Mouse (Mus musculus): ENCODE results near the gene Fbxo34. TPM values are rescaled to one million over a fixed set of nuclear protein-coding genes. Genes with fewer than 3 reads are reported as not detected.

Fbxo34 gene
- polyA plus RNA-seq, 1 experiment from 2014 or later: 38.7 TPM

GRCm38 (mm10) chr14:47482200-47482599 is 32.0 kb downstream of the Fbxo34 start:
- no peaks in the 10 kb centered on the region for H3K4me1 ChIP-seq (ENCODE audit: control insufficient read depth, insufficient read depth, low read length)
- WGBS: 86% methylated on average over 6 of the region's 6 CpGs
- no peaks in the 10 kb centered on the region for H3K27me3 ChIP-seq (ENCODE audit: control insufficient read depth, insufficient read depth, low read length)
- H3K4me3 ChIP-seq (ENCODE audit: low read depth, low read length): no peak overlapping the region
- no peak overlapping the region for H3K27ac ChIP-seq (ENCODE audit: low read depth, low read length)
- no peaks in the 10 kb centered on the region for H3K9me3 ChIP-seq (ENCODE audit: control insufficient read depth, low read length)
- ATAC-seq (ENCODE audit: low read depth): no peak
- no peaks in the 10 kb centered on the region for H3K36me3 ChIP-seq (ENCODE audit: control insufficient read depth, insufficient read depth, low read length)
- H3K9ac ChIP-seq (replicated peaks; ENCODE audit: low read depth, low read length): no peak overlapping the region
- no peak overlapping the region for H3K4me2 ChIP-seq (ENCODE audit: low read depth, low read length)

GRCm38 (mm10) chr14:47483099-47483498 is 32.9 kb downstream of the Fbxo34 start:
- H3K9me3 ChIP-seq (ENCODE audit: control insufficient read depth, low read length): no peaks in the 10 kb centered on the region
- no peak overlapping the region for H3K9ac ChIP-seq (replicated peaks; ENCODE audit: low read depth, low read length)
- H3K4me3 ChIP-seq (ENCODE audit: low read depth, low read length): no peak overlapping the region
- no peak for ATAC-seq (ENCODE audit: low read depth)
- H3K27ac ChIP-seq (ENCODE audit: low read depth, low read length): no peak overlapping the region
- WGBS: 84% methylated on average over 1 of the region's 1 CpGs
- no peaks in the 10 kb centered on the region for H3K4me1 ChIP-seq (ENCODE audit: control insufficient read depth, insufficient read depth, low read length)
- no peaks in the 10 kb centered on the region for H3K36me3 ChIP-seq (ENCODE audit: control insufficient read depth, insufficient read depth, low read length)
- no peak overlapping the region for H3K4me2 ChIP-seq (ENCODE audit: low read depth, low read length)
- H3K27me3 ChIP-seq (ENCODE audit: control insufficient read depth, insufficient read depth, low read length): no peaks in the 10 kb centered on the region

DNA sequence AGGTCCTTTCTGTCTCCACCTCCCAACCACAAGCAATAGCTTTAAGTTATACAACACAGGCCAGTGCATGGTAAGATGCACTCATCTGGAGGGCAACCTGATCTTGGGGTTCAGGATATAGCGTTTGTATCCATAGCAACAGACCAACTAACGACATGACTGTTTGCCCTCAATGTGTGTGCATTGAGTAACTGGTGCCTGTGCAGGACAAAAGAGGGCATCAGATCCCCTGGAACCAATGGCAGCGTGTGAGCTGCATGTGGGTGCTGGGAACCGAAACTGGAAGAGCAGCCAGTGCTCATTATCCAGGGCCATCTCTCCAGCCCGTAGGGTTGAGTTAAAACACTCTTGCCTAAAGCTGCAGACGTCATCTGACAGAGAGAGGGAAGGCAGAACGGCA is 38.5 kb downstream of the Fbxo34 start:
- ATAC-seq (ENCODE audit: low read depth): 0 out of 2 replicates have a peak, but pooled peaks have one; percentile 32
- no peak overlapping the region for H3K4me3 ChIP-seq (ENCODE audit: low read depth, low read length)
- no peaks in the 10 kb centered on the region for H3K9me3 ChIP-seq (ENCODE audit: control insufficient read depth, low read length)
- H3K4me2 ChIP-seq (ENCODE audit: low read depth, low read length): no peak overlapping the region
- no peak overlapping the region for H3K27ac ChIP-seq (ENCODE audit: low read depth, low read length)
- no peak overlapping the region for H3K9ac ChIP-seq (replicated peaks; ENCODE audit: low read depth, low read length)
- 34% methylated on average over 7 of the region's 7 CpGs for whole genome bisulfite sequencing
- no peaks in the 10 kb centered on the region for H3K27me3 ChIP-seq (ENCODE audit: control insufficient read depth, insufficient read depth, low read length)
- no peaks in the 10 kb centered on the region for H3K36me3 ChIP-seq (ENCODE audit: control insufficient read depth, insufficient read depth, low read length)
- peaks cover 3% of the 10 kb centered on the region; the same call in 1 of the 2 replicates for H3K4me1 ChIP-seq (ENCODE audit: control insufficient read depth, insufficient read depth, low read length)

DNA sequence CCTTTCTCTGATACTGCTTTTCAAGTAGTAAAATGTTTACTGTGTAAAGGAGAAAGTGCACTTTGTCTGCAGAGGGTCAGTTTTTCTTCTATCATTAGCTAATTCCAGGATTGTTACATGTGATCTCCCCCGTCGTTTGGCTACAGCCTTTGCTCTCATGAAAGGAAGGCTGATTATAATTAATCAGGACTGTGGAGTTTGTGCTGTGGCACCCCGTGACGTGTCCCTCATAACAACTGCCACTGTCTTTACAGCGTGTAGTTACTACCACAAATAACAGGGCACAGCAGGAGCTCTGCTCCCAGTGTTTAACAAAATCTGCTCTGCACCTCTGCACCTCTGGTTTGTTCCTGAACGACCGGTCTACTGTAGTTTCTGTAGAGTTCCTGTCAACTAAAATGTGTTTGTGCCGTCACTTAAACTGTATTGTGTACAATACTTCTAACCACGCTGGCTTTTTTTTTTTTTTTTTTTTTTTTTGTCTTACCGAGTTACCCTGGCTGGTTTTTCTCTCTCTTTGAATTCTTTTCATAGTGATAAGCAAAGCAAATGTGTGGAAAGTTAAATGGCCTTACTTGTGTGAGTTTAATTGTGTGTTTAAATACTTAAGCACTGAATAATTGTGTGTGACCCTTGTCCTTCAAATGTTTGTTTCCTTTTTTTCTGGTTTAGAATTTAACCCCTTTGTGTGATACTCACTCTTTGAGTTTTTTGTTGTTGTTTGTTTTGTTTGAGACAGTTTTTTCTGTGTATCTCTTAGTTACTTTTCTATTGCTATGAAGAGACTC is 39.3 kb downstream of the Fbxo34 start:
- H3K9ac ChIP-seq (replicated peaks; ENCODE audit: low read depth, low read length): no peak overlapping the region
- H3K27me3 ChIP-seq (ENCODE audit: control insufficient read depth, insufficient read depth, low read length): no peaks in the 10 kb centered on the region
- no peaks in the 10 kb centered on the region for H3K36me3 ChIP-seq (ENCODE audit: control insufficient read depth, insufficient read depth, low read length)
- H3K4me3 ChIP-seq (ENCODE audit: low read depth, low read length): no peak overlapping the region
- H3K4me1 ChIP-seq (ENCODE audit: control insufficient read depth, insufficient read depth, low read length): peaks cover 3% of the 10 kb centered on the region; the same call in 1 of the 2 replicates
- H3K9me3 ChIP-seq (ENCODE audit: control insufficient read depth, low read length): no peaks in the 10 kb centered on the region
- no peak for ATAC-seq (ENCODE audit: low read depth)
- no peak overlapping the region for H3K27ac ChIP-seq (ENCODE audit: low read depth, low read length)
- H3K4me2 ChIP-seq (ENCODE audit: low read depth, low read length): no peak overlapping the region; the same call in 1 of the 2 replicates
- WGBS: 16% methylated on average over 10 of the region's 10 CpGs

DNA sequence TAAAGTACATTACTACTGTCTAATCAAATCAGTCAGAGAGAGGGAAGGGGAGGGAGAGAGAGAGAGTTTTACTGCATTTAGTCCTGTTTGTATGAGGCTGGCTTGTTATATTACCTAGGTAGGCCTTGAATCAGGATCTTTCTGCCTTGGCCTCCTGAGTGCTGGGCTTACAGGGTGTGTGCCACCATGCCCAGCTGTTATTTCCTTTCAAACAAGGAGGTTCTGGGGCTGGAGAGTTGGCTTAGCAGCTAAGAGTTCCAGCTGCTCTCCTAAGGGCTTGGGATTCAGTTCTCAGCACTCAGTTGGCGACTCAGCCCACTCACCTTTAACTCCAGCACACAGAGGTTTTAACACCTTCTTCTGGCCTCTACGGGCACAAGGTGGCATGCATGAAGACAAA is 40.5 kb downstream of the Fbxo34 start:
- no peak overlapping the region for H3K27ac ChIP-seq (ENCODE audit: low read depth, low read length)
- 91% methylated on average over 2 of the region's 2 CpGs for WGBS
- ATAC-seq (ENCODE audit: low read depth): no peak

DNA sequence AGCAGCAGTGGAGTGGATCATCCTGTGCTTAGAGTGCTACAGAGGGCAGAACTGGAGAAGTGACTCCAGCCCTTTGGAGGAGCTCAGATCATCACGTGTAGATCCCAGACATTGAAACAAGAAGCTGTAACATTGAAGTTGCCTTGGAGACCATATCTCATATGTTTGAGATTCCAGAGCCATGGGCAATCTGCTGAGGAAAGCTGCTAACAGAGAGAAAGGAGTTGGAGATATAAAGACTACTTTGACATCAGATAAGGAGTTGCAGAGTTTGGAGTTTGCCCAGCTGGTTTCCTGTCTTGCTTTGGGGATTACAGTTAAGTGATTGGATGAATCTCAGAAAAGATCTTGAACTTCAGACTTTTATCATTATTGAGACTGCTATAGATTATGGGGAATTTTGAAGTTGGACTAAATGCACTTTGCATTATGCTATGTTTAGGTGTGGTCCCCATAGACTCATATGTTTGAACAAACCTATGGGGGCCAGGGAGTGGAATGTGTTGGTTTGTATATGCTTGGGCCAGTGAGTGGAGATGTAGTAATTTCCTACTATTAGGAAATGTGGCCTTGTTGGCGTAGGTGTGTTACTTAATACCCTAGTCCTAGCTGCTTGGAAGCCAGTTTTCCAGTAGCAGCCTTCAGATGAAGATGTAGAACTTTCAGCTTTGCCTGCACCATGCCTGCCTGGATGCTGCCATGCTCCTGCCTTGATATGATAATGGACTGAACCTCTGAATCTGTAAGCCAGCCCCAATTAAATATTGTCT is 43.6 kb downstream of the Fbxo34 start:
- Histone ChIP-seq H3K4me3 (ENCODE audit: low read depth, low read length) (no peak overlapping the region), H3K4me1 (ENCODE audit: control insufficient read depth, insufficient read depth, low read length) (peaks cover 3% of the 10 kb centered on the region; the same call in 1 of the 2 replicates), H3K9me3 (ENCODE audit: control insufficient read depth, low read length) (no peaks in the 10 kb centered on the region), H3K36me3 (ENCODE audit: control insufficient read depth, insufficient read depth, low read length) (no peaks in the 10 kb centered on the region), H3K9ac (replicated peaks; ENCODE audit: low read depth, low read length) (no peak overlapping the region), H3K27ac (ENCODE audit: low read depth, low read length) (no peak overlapping the region), H3K4me2 (ENCODE audit: low read depth, low read length) (no peak overlapping the region), H3K27me3 (ENCODE audit: control insufficient read depth, insufficient read depth, low read length) (no peaks in the 10 kb centered on the region)
- ATAC-seq (ENCODE audit: low read depth): no peak
- WGBS: 95% methylated on average over 2 of the region's 2 CpGs

More for the DNA sequence above, 40.5 kb downstream of the Fbxo34 start:
- no peaks in the 10 kb centered on the region for H3K9me3 ChIP-seq (ENCODE audit: control insufficient read depth, low read length)
- no peak overlapping the region for H3K4me2 ChIP-seq (ENCODE audit: low read depth, low read length)
- H3K4me1 ChIP-seq (ENCODE audit: control insufficient read depth, insufficient read depth, low read length): peaks cover 3% of the 10 kb centered on the region; the same call in 1 of the 2 replicates
- no peak overlapping the region for H3K9ac ChIP-seq (replicated peaks; ENCODE audit: low read depth, low read length)
- no peaks in the 10 kb centered on the region for H3K27me3 ChIP-seq (ENCODE audit: control insufficient read depth, insufficient read depth, low read length)
- H3K36me3 ChIP-seq (ENCODE audit: control insufficient read depth, insufficient read depth, low read length): no peaks in the 10 kb centered on the region
- no peak overlapping the region for H3K4me3 ChIP-seq (ENCODE audit: low read depth, low read length)

GRCm38 (mm10) chr14:47495951-47496350 is 45.7 kb downstream of the Fbxo34 start:
- Histone ChIP-seq H3K27ac (ENCODE audit: low read depth, low read length) (no peak overlapping the region), H3K9ac (replicated peaks; ENCODE audit: low read depth, low read length) (no peak overlapping the region), H3K9me3 (ENCODE audit: control insufficient read depth, low read length) (no peaks in the 10 kb centered on the region), H3K4me2 (ENCODE audit: low read depth, low read length) (no peak overlapping the region), H3K4me1 (ENCODE audit: control insufficient read depth, insufficient read depth, low read length) (no peaks in the 10 kb centered on the region), H3K27me3 (ENCODE audit: control insufficient read depth, insufficient read depth, low read length) (no peaks in the 10 kb centered on the region), H3K36me3 (ENCODE audit: control insufficient read depth, insufficient read depth, low read length) (no peaks in the 10 kb centered on the region), H3K4me3 (ENCODE audit: low read depth, low read length) (no peak overlapping the region)
- WGBS: 93% methylated on average over 3 of the region's 3 CpGs
- ATAC-seq (ENCODE audit: low read depth): no peak

DNA sequence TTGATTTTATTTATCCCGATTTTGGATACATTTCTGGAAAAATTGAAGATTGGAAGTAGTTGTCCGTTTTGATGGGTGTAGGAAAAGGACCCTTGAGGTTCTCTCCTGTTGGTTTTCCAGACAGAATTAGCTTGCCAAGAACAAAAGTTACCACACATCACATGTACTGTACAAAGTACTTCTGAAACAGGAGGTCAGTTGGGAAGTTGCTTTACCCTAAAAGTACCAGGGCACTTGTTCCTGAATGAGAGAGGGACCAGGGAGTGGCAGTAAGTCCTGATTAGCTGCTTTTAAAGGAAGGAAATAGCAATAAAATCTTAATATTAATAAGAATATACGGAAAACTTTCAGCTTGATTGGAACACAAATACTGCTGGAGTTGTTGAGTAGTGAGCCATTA is 46.9 kb downstream of the Fbxo34 start:
- WGBS: 91% methylated on average over 3 of the region's 3 CpGs
- Histone ChIP-seq H3K9me3 (ENCODE audit: control insufficient read depth, low read length) (no peaks in the 10 kb centered on the region), H3K4me3 (ENCODE audit: low read depth, low read length) (no peak overlapping the region), H3K4me1 (ENCODE audit: control insufficient read depth, insufficient read depth, low read length) (no peaks in the 10 kb centered on the region), H3K9ac (replicated peaks; ENCODE audit: low read depth, low read length) (no peak overlapping the region), H3K36me3 (ENCODE audit: control insufficient read depth, insufficient read depth, low read length) (no peaks in the 10 kb centered on the region), H3K27me3 (ENCODE audit: control insufficient read depth, insufficient read depth, low read length) (no peaks in the 10 kb centered on the region), H3K4me2 (ENCODE audit: low read depth, low read length) (no peak overlapping the region), H3K27ac (ENCODE audit: low read depth, low read length) (no peak overlapping the region)
- ATAC-seq (ENCODE audit: low read depth): no peak

GRCm38 (mm10) chr14:47498632-47499031 is 48.4 kb downstream of the Fbxo34 start:
- no peak for ATAC-seq (ENCODE audit: low read depth)
- WGBS: 80% methylated on average over 5 of the region's 5 CpGs
- H3K9me3 ChIP-seq (ENCODE audit: control insufficient read depth, low read length): no peaks in the 10 kb centered on the region
- no peaks in the 10 kb centered on the region for H3K36me3 ChIP-seq (ENCODE audit: control insufficient read depth, insufficient read depth, low read length)
- H3K4me2 ChIP-seq (ENCODE audit: low read depth, low read length): no peak overlapping the region
- no peaks in the 10 kb centered on the region for H3K4me1 ChIP-seq (ENCODE audit: control insufficient read depth, insufficient read depth, low read length)
- no peak overlapping the region for H3K4me3 ChIP-seq (ENCODE audit: low read depth, low read length)
- no peaks in the 10 kb centered on the region for H3K27me3 ChIP-seq (ENCODE audit: control insufficient read depth, insufficient read depth, low read length)
- no peak overlapping the region for H3K27ac ChIP-seq (ENCODE audit: low read depth, low read length)
- H3K9ac ChIP-seq (replicated peaks; ENCODE audit: low read depth, low read length): no peak overlapping the region
